Mouse (Mus musculus): Measurements from ENCODE around the gene Defb41.

GRCm38 (mm10) chr1:18223385-18223945 is 41.5 kb downstream of the Defb41 start:
- TF ChIP-seq CTCF (IDR thresholded peaks at IDR 0.05; ENCODE audit: low read depth): no peak
- no peak for TF ChIP-seq EP300 (optimal IDR thresholded peaks at IDR 0.05)

Data from stomach, postnatal 0 days (tissue).